Mouse (Mus musculus): Measurements from ENCODE around the gene Ak4.

Ak4 gene

GRCm38 (mm10) chr4:101458341-101458740 lies 39.3 kb downstream of the Ak4 start:
- peak; percentile 78 for DNase-seq (ENCODE audit: low read depth, low spot score)

GRCm38 (mm10) chr4:101459358-101459757 lies 40.3 kb downstream of the Ak4 start:
- DNase-seq (ENCODE audit: low read depth, low spot score), result no peak

GRCm38 (mm10) chr4:101460114-101460513 lies 41.0 kb downstream of the Ak4 start:
- no peak for DNase-seq (ENCODE audit: low read depth, low spot score)

GRCm38 (mm10) chr4:101462065-101462464 lies 43.0 kb downstream of the Ak4 start:
- DNase-seq (ENCODE audit: low read depth, low spot score), result no peak

GRCm38 (mm10) chr4:101466264-101466663 lies 47.2 kb downstream of the Ak4 start:
- DNase-seq (ENCODE audit: low read depth, low spot score), result no peak

GRCm38 (mm10) chr4:101469242-101469641 lies 50.2 kb downstream of the Ak4 start:
- no peak for DNase-seq (ENCODE audit: low read depth, low spot score)

- peak; percentile 28 for DNase-seq (ENCODE audit: low read depth, low spot score)
Measured at GRCm38 (mm10) chr4:101470543-101470942, 51.5 kb downstream of the Ak4 start.

GRCm38 (mm10) chr4:101472767-101473166 lies 53.7 kb downstream of the Ak4 start:
- DNase-seq (ENCODE audit: low read depth, low spot score), result no peak

- no peak for DNase-seq (ENCODE audit: low read depth, low spot score)
Measured at GRCm38 (mm10) chr4:101490320-101490917, 71.3 kb downstream of the Ak4 start.

- no peak for DNase-seq (ENCODE audit: low read depth, low spot score)
Measured at GRCm38 (mm10) chr4:101491704-101492103, 72.6 kb downstream of the Ak4 start.

GRCm38 (mm10) chr4:101493611-101494197 lies 74.6 kb downstream of the Ak4 start:
- peak; percentile 49 for DNase-seq (ENCODE audit: low read depth, low spot score)

GRCm38 (mm10) chr4:101496188-101496533 lies 77.1 kb downstream of the Ak4 start:
- DNase-seq (ENCODE audit: low read depth, low spot score), result peak; percentile 58

- DNase-seq (ENCODE audit: low read depth, low spot score), result peak; percentile 59
Measured at GRCm38 (mm10) chr4:101496534-101497237, 77.6 kb downstream of the Ak4 start, which contains the start of gene Dnajc6. Gene Dnajc6 (plus strand): TSS chr4:101496648.

GRCm38 (mm10) chr4:101497336-101497735 lies 78.3 kb downstream of the Ak4 start:
- DNase-seq (ENCODE audit: low read depth, low spot score), result peak; percentile 52

- DNase-seq (ENCODE audit: low read depth, low spot score), result no peak
Measured at GRCm38 (mm10) chr4:101504470-101505007, 85.5 kb downstream of the Ak4 start.

GRCm38 (mm10) chr4:101505966-101506365 lies 86.9 kb downstream of the Ak4 start:
- no peak for DNase-seq (ENCODE audit: low read depth, low spot score)

- peak; percentile 71 for DNase-seq (ENCODE audit: low read depth, low spot score)
Measured at GRCm38 (mm10) chr4:101506372-101506771, 87.3 kb downstream of the Ak4 start.

GRCm38 (mm10) chr4:101507571-101508422 lies 88.7 kb downstream of the Ak4 start:
- DNase-seq (ENCODE audit: low read depth, low spot score), result peak; percentile 87

- peak; percentile 86 for DNase-seq (ENCODE audit: low read depth, low spot score)
Measured at GRCm38 (mm10) chr4:101508431-101508830, 89.4 kb downstream of the Ak4 start.

- DNase-seq (ENCODE audit: low read depth, low spot score), result peak; percentile 79
Measured at GRCm38 (mm10) chr4:101508851-101509577, 89.9 kb downstream of the Ak4 start.
